Mouse (Mus musculus): ENCODE data around the gene Nxn.

GRCm38 (mm10) chr11:76357464-76357863 lies 41.5 kb downstream of the Nxn start:
- no peak for TF ChIP-seq CTCF (IDR thresholded peaks at IDR 0.05)
- no peak for TF ChIP-seq POLR2A (IDR thresholded peaks at IDR 0.05; ENCODE audit: insufficient read depth, low read depth, low read length)
- no peak for TF ChIP-seq EP300 (IDR thresholded peaks at IDR 0.05; ENCODE audit: insufficient read depth, low read depth, low read length)

All from heart, adult 2 months (tissue).